Mouse (Mus musculus): ENCODE measurements at regions not wholly inside any gene's neighbourhood (a gene's known extent, or its start where the extent isn't known, plus 50 kb on each side); places are given as distances from the start of the nearest gene placed in this dataset.
A peak's percentile ranks its signal among the peaks of the same experiment; 100 is the strongest.

GRCm38 (mm10) chrX:12900256-12900655, 138.4 kb upstream of the Med14 start:
- intact Hi-C loops (cut with DNase I): no loop called here
- no peak for DNase-seq (ENCODE audit: low spot score in 2 of 2)

- intact Hi-C loops (cut with DNase I): no loop called here
- DNase-seq (ENCODE audit: low spot score in 2 of 2): no peak
Observed at GRCm38 (mm10) chrX:12891468-12891867, 129.6 kb upstream of the Med14 start.

- no peak for DNase-seq (ENCODE audit: low spot score in 2 of 2)
- intact Hi-C loops (cut with DNase I): no loop called here
Observed at GRCm38 (mm10) chrX:12889482-12889808, 127.6 kb upstream of the Med14 start.

- intact Hi-C loops (cut with DNase I): no loop called here
Observed at GRCm38 (mm10) chrX:12888708-12889481, 127.0 kb upstream of the Med14 start.

GRCm38 (mm10) chrX:12888010-12888707, 126.3 kb upstream of the Med14 start:
- intact Hi-C loops (cut with DNase I): no loop called here

More at GRCm38 (mm10) chrX:12888708-12889481, 127.0 kb upstream of the Med14 start:
- DNase-seq (ENCODE audit: low spot score in 2 of 2): no peak

GRCm38 (mm10) chrX:12887516-12887915, 125.6 kb upstream of the Med14 start:
- intact Hi-C loops (cut with DNase I): no loop called here
- no peak for DNase-seq (ENCODE audit: low spot score in 2 of 2)

More at GRCm38 (mm10) chrX:12888010-12888707, 126.3 kb upstream of the Med14 start:
- no peak for DNase-seq (ENCODE audit: low spot score in 2 of 2)

- intact Hi-C loops (cut with DNase I): no loop called here
- no peak for DNase-seq (ENCODE audit: low spot score in 2 of 2)
Observed at GRCm38 (mm10) chrX:12886160-12887048, 124.5 kb upstream of the Med14 start.

GRCm38 (mm10) chrX:12879233-12879632, 117.4 kb upstream of the Med14 start:
- intact Hi-C loops (cut with DNase I): loop anchor here (10.0 kb wide), 1 partner anchor 166 kb away; no protein-coding TSS in a partner anchor

GRCm38 (mm10) chrX:12877506-12877905, 115.6 kb upstream of the Med14 start:
- intact Hi-C loops (cut with DNase I): loop anchor here (10.0 kb wide), 1 partner anchor 167 kb away; no protein-coding TSS in a partner anchor
- no peak for DNase-seq (ENCODE audit: low spot score in 2 of 2)

More at GRCm38 (mm10) chrX:12879233-12879632, 117.4 kb upstream of the Med14 start:
- no peak for DNase-seq (ENCODE audit: low spot score in 2 of 2)

GRCm38 (mm10) chrX:12873698-12874144, 111.8 kb upstream of the Med14 start:
- DNase-seq (ENCODE audit: low spot score in 2 of 2): peak; percentile 72 to 88
- intact Hi-C loops (cut with DNase I): loop anchor here (2.0 to 10.0 kb wide), 2 partner anchors 171 to 197 kb away; partner anchors contain the start of gene Usp9x

- DNase-seq (ENCODE audit: low spot score in 2 of 2): no peak
- intact Hi-C loops (cut with DNase I): loop anchor here (10.0 kb wide), 1 partner anchor 172 kb away; no protein-coding TSS in a partner anchor
Observed at GRCm38 (mm10) chrX:12873230-12873629, 111.4 kb upstream of the Med14 start.

GRCm38 (mm10) chrX:12866885-12867498, 105.1 kb upstream of the Med14 start:
- intact Hi-C loops (cut with DNase I): no loop called here

GRCm38 (mm10) chrX:12866176-12866575, 104.3 kb upstream of the Med14 start:
- intact Hi-C loops (cut with DNase I): no loop called here
- no peak for DNase-seq (ENCODE audit: low spot score in 2 of 2)

More at GRCm38 (mm10) chrX:12866885-12867498, 105.1 kb upstream of the Med14 start:
- DNase-seq (ENCODE audit: low spot score in 2 of 2): no peak

GRCm38 (mm10) chrX:12860168-12860567, 98.3 kb upstream of the Med14 start:
- no peak for DNase-seq (ENCODE audit: low spot score in 2 of 2)
- intact Hi-C loops (cut with DNase I): no loop called here

GRCm38 (mm10) chrX:12858757-12859156, 96.9 kb upstream of the Med14 start:
- intact Hi-C loops (cut with DNase I): no loop called here
- DNase-seq (ENCODE audit: low spot score in 2 of 2): no peak

- intact Hi-C loops (cut with DNase I): no loop called here
Observed at GRCm38 (mm10) chrX:12857881-12858755, 96.2 kb upstream of the Med14 start.

GRCm38 (mm10) chrX:12855425-12855824, 93.6 kb upstream of the Med14 start:
- DNase-seq (ENCODE audit: low spot score in 2 of 2): no peak
- intact Hi-C loops (cut with DNase I): no loop called here

More at GRCm38 (mm10) chrX:12857881-12858755, 96.2 kb upstream of the Med14 start:
- peak; percentile 23 to 49 for DNase-seq (ENCODE audit: low spot score in 2 of 2)

- peak in 1 of 2 experiments; percentile 24 for DNase-seq (ENCODE audit: low spot score in 2 of 2)
- intact Hi-C loops (cut with DNase I): no loop called here
Observed at GRCm38 (mm10) chrX:12851684-12852083, 89.8 kb upstream of the Med14 start.

All from left cerebral cortex, postnatal 25 days (tissue).